Mouse (Mus musculus) left cerebral cortex, adult 2 months (tissue): Measurements from ENCODE around the gene Vmn1r139. TPM values are rescaled to one million over a fixed set of nuclear protein-coding genes. Genes with fewer than 3 reads are reported as not detected.
"Not testable (repeated sequence)": the region's sequence is repeated elsewhere in the genome, so short reads cannot be mapped to it uniquely, and the experiment has no call there.

Source experiments
- DNase-seq, 2 experiments: peaks; one replicate each; pipeline ENCODE4 v3.0.0; 2021 to 2022; ENCODE audit warnings: low spot score in 2 of 2, mixed read lengths in 1 of 2; ENCODE audit errors: extremely low spot score in 1 of 2
- H3K27ac ChIP-seq: fragments of 200-600 bp; 2 replicates; pipeline ENCODE4 v1.8.1; 2022
- H3K4me3 ChIP-seq: fragments of 200-600 bp; 2 replicates; pipeline ENCODE4 v1.8.1; 2022
- intact Hi-C: fragments of 180-260 bp; cut with DNase I; formaldehyde crosslinking; loops from one replicate; pipeline ENCODE4 v1.15.1; 2025
- long read RNA-seq, 2 experiments: library from polyadenylated mRNA; stranded (forward); transcript quantifications; one replicate each; pipeline ENCODE4 v2.0.0; 2021; ENCODE audit warnings: borderline mapping rate in 2 of 2
- total RNA-seq, 2 experiments: library from RNA; stranded (reverse); gene quantifications; 2 replicates each; pipeline ENCODE4 v1.2.3; 2021

Gene Vmn1r139
- not detected for total RNA-seq
- long read RNA-seq, experiment 1, result 0 reads
- long read RNA-seq, experiment 2, result 0 reads

DNA sequence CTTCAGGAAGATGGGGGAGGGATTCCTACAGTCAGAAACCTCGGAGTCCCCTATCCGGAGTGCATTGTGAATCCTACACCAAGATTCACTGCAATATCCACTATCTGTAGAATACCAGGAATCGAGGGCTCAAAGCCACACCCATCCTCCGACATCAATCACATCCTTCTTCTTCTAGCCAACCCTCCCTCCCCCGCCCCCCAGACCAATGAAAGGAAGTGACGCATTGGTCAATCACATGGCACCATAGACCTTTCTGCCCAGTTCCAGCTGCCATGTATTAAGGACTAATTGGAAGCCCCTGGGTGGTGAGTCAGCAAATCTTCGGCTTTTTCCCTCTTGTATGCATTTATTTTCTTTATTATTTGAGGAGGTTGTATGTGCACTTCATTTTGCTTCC lies at the start of gene Vmn1r139:
Gene Vmn1r139 (plus strand): TSS at position 301 of the 400 bp plus-strand sequence.
- H3K4me3 ChIP-seq, DNase-seq, intact Hi-C loops, H3K27ac ChIP-seq: not testable (repeated sequence)

GRCm38 (mm10) chr7:22028797-22029196 lies 40.1 kb upstream of the Vmn1r139 start, which contains the start of gene Vmn1r138:
Gene Vmn1r138, minus strand, starts transcription at chr7:22028897.
- H3K27ac ChIP-seq, intact Hi-C loops, DNase-seq, H3K4me3 ChIP-seq: not testable (repeated sequence)

GRCm38 (mm10) chr7:22056205-22056604 lies 12.7 kb upstream of the Vmn1r139 start, which contains the start of gene Gm6176:
Gene Gm6176, minus strand, starts transcription at chr7:22056305.
- H3K4me3 ChIP-seq, DNase-seq, intact Hi-C loops, H3K27ac ChIP-seq: not testable (repeated sequence)

- H3K4me3 ChIP-seq, H3K27ac ChIP-seq, DNase-seq, intact Hi-C loops: not testable (repeated sequence)
Observed at GRCm38 (mm10) chr7:22118145-22118544, 49.3 kb downstream of the Vmn1r139 start, which contains the start of gene Gm16451. Gene Gm16451, minus strand, starts transcription at chr7:22118245.

DNA sequence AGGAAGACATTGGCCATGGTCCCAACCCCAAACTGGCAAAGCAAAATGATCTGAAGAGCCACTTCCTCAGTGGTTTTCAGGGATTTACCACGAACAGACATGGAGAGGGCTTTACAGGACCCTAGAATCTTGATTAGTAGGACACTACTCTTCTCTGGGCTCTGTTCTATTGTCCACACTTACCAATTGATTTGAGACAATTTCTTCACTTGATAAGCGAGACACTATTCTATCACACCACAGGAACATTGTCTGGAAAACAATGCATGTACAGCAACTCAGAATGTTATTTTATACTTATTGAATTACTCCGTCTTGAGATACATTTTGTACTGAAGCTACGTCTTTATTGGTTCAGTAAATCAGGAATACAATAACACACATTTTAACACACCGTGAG lies 65.8 kb downstream of the Vmn1r139 start, which contains the start of gene Gm10666:
Gene Gm10666 (minus strand): TSS at position 101 of the 400 bp plus-strand sequence.
- H3K4me3 ChIP-seq, DNase-seq, H3K27ac ChIP-seq, intact Hi-C loops: not testable (repeated sequence)

Other genes with a start within 250 kb of the Vmn1r139 start
- gene Vmn1r135, start 236.7 kb upstream of the Vmn1r139 start, total RNA-seq, result not detected
- gene Gm5725, start 224.8 kb upstream of the Vmn1r139 start, total RNA-seq, result not detected
- gene Gm5891, start 147.8 kb upstream of the Vmn1r139 start, total RNA-seq, result not detected
- gene Vmn1r137, start 74.5 kb upstream of the Vmn1r139 start, total RNA-seq, result not detected
- not detected for gene Vmn1r138, start 40.2 kb upstream of the Vmn1r139 start, total RNA-seq
- gene Gm6176, start 12.8 kb upstream of the Vmn1r139 start, total RNA-seq, result not detected
- gene Gm16451, start 49.2 kb downstream of the Vmn1r139 start, total RNA-seq, result not detected
- gene Gm10666, start 65.7 kb downstream of the Vmn1r139 start, total RNA-seq, result not detected
- not detected for gene Vmn1r142, start 95.0 kb downstream of the Vmn1r139 start, total RNA-seq
- gene Vmn1r143, start 120.3 kb downstream of the Vmn1r139 start, total RNA-seq, result not detected
- not detected for gene Gm8653, start 132.2 kb downstream of the Vmn1r139 start, total RNA-seq
- not detected for gene Gm8453, start 160.4 kb downstream of the Vmn1r139 start, total RNA-seq